Mouse (Mus musculus) embryo, embryonic 9.5 days (tissue): ENCODE measurements around the gene Smr2.
"Not testable (repeated sequence)": the region's sequence is repeated elsewhere in the genome, so short reads cannot be mapped to it uniquely, and the experiment has no call there.

Experiments
- DNase-seq: peaks from one replicate; pipeline ENCODE4 v3.0.0-alpha.2; 2017; ENCODE audit errors: extremely low spot score

Smr2 gene

GRCm38 (mm10) chr5:88086256-88086655 is at the start of gene Smr2:
Gene Smr2 (plus strand): TSS chr5:88086556.
- DNase-seq, result not testable (repeated sequence)

- no peak for DNase-seq
Observed at GRCm38 (mm10) chr5:88111430-88111829, 25.1 kb downstream of the Smr2 start, which contains the start of gene Gm11116. Gene Gm11116 (minus strand): TSS chr5:88111530.

GRCm38 (mm10) chr5:88153999-88154398 is 67.6 kb downstream of the Smr2 start, which contains the start of gene Gm11115:
Gene Gm11115 (minus strand): TSS chr5:88154099.
- no peak for DNase-seq
